Mouse (Mus musculus) stomach, embryonic 14.5 days (tissue): ENCODE data around the gene Gm17455. TPM values are rescaled to one million over a fixed set of nuclear protein-coding genes. Genes with fewer than 3 reads are reported as not detected.

ENCODE experiments used
- ATAC-seq: fragments of 200-750 bp; cut with Nextera tagmentation; 2 replicates; pipeline ENCODE4 v1.8.0; 2017; ENCODE audit warnings: low read depth, moderate TSS enrichment; ENCODE audit not compliant: insufficient number of reproducible peaks, insufficient read depth, low FRiP score
- H3K27ac ChIP-seq: fragments of 300-500 bp; sonication (generic); 2 replicates; pipeline ENCODE4 v1.5.1; 2014; ENCODE audit warnings: mild to moderate bottlenecking, low read length, moderate library complexity, mixed read lengths
- H3K27me3 ChIP-seq: fragments of 300-500 bp; sonication (generic); 2 replicates; pipeline ENCODE4 v1.6.1; 2014; ENCODE audit warnings: low read length, control low read depth, mixed read lengths; ENCODE audit not compliant: control insufficient read depth, insufficient read depth
- H3K36me3 ChIP-seq: fragments of 300-500 bp; sonication (generic); 2 replicates; pipeline ENCODE4 v1.6.1; 2014; ENCODE audit warnings: mild to moderate bottlenecking, control low read depth, low read length, moderate library complexity, mixed read lengths; ENCODE audit not compliant: control insufficient read depth, insufficient read depth
- H3K4me1 ChIP-seq: fragments of 300-500 bp; sonication (generic); 2 replicates; pipeline ENCODE4 v1.6.1; 2014; ENCODE audit warnings: low read length, control low read depth, mixed read lengths; ENCODE audit not compliant: control insufficient read depth, insufficient read depth
- H3K4me2 ChIP-seq: fragments of 300-500 bp; sonication (generic); replicated peaks from 2 replicates; pipeline ENCODE4 v1.6.1; 2014; ENCODE audit warnings: low read depth, low read length, control low read depth
- H3K4me3 ChIP-seq: fragments of 300-500 bp; sonication (generic); 2 replicates; pipeline ENCODE4 v1.5.1; 2014; ENCODE audit warnings: low read depth, low read length, control low read depth
- H3K9ac ChIP-seq: fragments of 300-500 bp; sonication (generic); replicated peaks from 2 replicates; pipeline ENCODE4 v1.6.1; 2014; ENCODE audit warnings: low read depth, mild to moderate bottlenecking, control low read depth, low read length, moderate library complexity, mixed read lengths
- H3K9me3 ChIP-seq: fragments of 300-500 bp; sonication (generic); 2 replicates; pipeline ENCODE4 v1.6.1; 2016; ENCODE audit warnings: low read depth, low read length, control low read depth; ENCODE audit not compliant: control insufficient read depth
- WGBS: fragments of 180-500 bp; shearing (Covaris S2); extraction: QIAGEN DNeasy Blood & Tissue Kit; methylation state at CpG from one replicate; pipeline ENCODE4 v1.1.7; 2014; 5-methylcytosine and 5-hydroxymethylcytosine counted together
- polyA plus RNA-seq: library from polyadenylated mRNA; unstranded; fragments of >200 nt; fragmentation: Nextera tagmentation; extraction: Ambion mirVana; gene quantifications from 2 replicates; pipeline ENCODE4 v1.2.1, GENCODE M21; 2014

Gene Gm17455
- polyA plus RNA-seq, 1 experiment from 2014 or later = 1.4 TPM

DNA sequence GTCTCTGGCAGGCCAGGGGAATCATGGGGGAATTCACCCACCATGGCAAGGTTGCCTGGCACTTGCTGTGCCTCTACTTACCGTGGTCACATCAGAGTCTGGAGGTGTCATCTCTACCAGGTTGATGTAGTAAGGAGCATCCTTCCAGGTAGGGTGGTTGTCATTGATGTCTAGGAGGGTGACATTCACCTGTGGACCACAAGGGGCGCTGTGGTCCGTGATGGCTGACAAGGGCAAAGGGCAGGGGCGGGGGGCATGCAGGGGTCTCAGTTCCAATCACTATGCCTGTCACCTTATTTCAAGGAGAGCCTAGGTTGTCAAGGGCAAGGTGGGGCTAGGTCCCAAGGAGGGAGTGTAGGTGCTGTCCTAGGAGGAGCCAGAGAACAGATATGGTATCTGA lies 20.1 kb downstream of the Gm17455 start:
- Histone ChIP-seq H3K4me1 (no peaks in the 10 kb centered on the region), H3K36me3 (no peaks in the 10 kb centered on the region), H3K4me2 (no peak overlapping the region), H3K27me3 (no peaks in the 10 kb centered on the region), H3K4me3 (no peak overlapping the region), H3K9me3 (no peaks in the 10 kb centered on the region), H3K27ac (no peak overlapping the region), H3K9ac (no peak overlapping the region)
- ATAC-seq = no peak
- WGBS = 31% methylated on average over 4 of the region's 4 CpGs

- WGBS = 63% methylated on average over 7 of the region's 7 CpGs
- ATAC-seq = no peak
Measured at GRCm38 (mm10) chr10:60422756-60423155, 23.2 kb downstream of the Gm17455 start.

DNA sequence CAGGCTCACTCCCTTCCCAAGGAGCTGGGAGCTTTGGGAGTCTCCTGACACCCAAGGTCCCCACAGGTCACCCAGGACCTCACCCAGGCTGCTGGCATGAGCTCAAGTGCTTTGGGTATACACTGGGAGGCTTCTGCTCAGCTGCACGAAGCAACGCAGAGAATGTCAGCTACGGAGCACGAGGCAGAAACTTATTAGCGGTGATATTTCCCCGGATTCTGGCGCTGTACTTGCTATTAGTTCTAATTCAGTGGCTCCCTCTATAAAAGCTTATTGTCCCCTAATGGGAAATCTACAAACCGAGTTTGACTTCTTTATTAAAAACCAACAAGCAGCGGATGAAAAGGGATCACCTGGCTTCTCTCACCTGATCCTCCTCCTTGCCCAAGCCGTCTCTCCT lies 30.5 kb downstream of the Gm17455 start:
- Histone ChIP-seq H3K27ac (no peak overlapping the region), H3K4me2 (no peak overlapping the region), H3K36me3 (no peaks in the 10 kb centered on the region), H3K27me3 (no peaks in the 10 kb centered on the region), H3K9ac (no peak overlapping the region), H3K4me1 (no peaks in the 10 kb centered on the region), H3K9me3 (peaks cover 8% of the 10 kb centered on the region; the same call in 1 of the 2 replicates), H3K4me3 (no peak overlapping the region)
- WGBS = 77% methylated on average over 10 of the region's 10 CpGs
- no peak for ATAC-seq

More at GRCm38 (mm10) chr10:60422756-60423155, 23.2 kb downstream of the Gm17455 start:
- no peak overlapping the region for H3K4me3 ChIP-seq
- H3K27ac ChIP-seq = no peak overlapping the region
- no peaks in the 10 kb centered on the region for H3K27me3 ChIP-seq
- H3K4me2 ChIP-seq = no peak overlapping the region
- no peaks in the 10 kb centered on the region for H3K36me3 ChIP-seq
- no peak overlapping the region for H3K9ac ChIP-seq
- no peaks in the 10 kb centered on the region for H3K4me1 ChIP-seq
- peaks cover 10% of the 10 kb centered on the region; the same call in 1 of the 2 replicates for H3K9me3 ChIP-seq

- ATAC-seq = no peak
- Histone ChIP-seq H3K27me3 (no peaks in the 10 kb centered on the region), H3K4me1 (no peaks in the 10 kb centered on the region), H3K9me3 (peaks cover 4% of the 10 kb centered on the region; the same call in 1 of the 2 replicates), H3K9ac (no peak overlapping the region), H3K4me3 (no peak overlapping the region), H3K27ac (no peak overlapping the region), H3K4me2 (no peak overlapping the region), H3K36me3 (no peaks in the 10 kb centered on the region)
- WGBS = 66% methylated on average over 6 of the region's 6 CpGs
Measured at GRCm38 (mm10) chr10:60430591-60430990, 31.1 kb downstream of the Gm17455 start.

DNA sequence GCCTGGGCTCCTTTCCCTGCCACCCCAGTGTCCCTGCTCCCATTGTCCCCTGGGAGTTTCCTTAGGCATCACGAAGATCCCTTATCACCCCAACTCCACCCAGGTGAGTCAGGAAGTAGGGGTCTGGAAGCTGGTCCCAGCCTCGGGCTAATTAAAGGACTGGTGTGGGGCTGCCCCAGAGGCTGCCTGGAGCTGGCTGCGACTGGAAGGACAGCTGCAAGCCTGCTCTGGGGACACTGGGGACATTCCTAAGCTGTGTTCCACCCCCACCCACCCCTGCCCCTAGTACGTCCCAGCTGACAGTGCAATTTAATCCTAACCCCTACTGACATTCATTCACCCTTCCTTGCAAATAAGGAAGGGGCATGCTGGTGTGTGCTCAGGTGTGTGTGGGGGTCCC lies 33.2 kb downstream of the Gm17455 start:
- Histone ChIP-seq H3K4me1 (no peaks in the 10 kb centered on the region), H3K4me3 (no peak overlapping the region), H3K27ac (no peak overlapping the region), H3K4me2 (no peak overlapping the region), H3K36me3 (no peaks in the 10 kb centered on the region), H3K9ac (no peak overlapping the region), H3K27me3 (no peaks in the 10 kb centered on the region), H3K9me3 (no peaks in the 10 kb centered on the region)
- no peak for ATAC-seq
- WGBS = 29% methylated on average over 4 of the region's 4 CpGs

DNA sequence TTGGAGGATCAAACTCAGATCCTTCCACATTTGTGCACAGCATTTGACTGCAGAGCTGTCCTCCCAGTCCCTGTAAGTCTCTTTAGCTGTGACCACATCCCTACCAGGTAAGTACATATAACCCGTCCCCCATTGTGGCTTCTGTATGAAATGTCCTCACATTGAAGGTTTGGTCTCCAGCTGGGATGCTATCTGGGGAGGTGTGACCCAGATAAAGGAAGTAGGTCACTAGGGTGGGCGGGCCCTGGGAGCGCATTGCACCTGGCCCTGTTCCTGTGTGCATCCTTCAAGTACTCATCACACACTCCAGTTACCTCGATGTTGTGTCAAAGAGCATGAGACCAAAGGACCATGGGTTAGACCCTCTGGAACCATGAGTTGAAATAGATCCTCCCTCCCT lies 42.8 kb downstream of the Gm17455 start:
- H3K27ac ChIP-seq = no peak overlapping the region
- H3K9ac ChIP-seq = no peak overlapping the region
- no peak overlapping the region for H3K4me2 ChIP-seq
- H3K9me3 ChIP-seq = no peaks in the 10 kb centered on the region
- no peak overlapping the region for H3K4me3 ChIP-seq
- no peaks in the 10 kb centered on the region for H3K27me3 ChIP-seq
- no peaks in the 10 kb centered on the region for H3K36me3 ChIP-seq
- H3K4me1 ChIP-seq = no peaks in the 10 kb centered on the region
- ATAC-seq = no peak
- WGBS = 75% methylated on average over 4 of the region's 4 CpGs

- H3K4me2 ChIP-seq = no peak overlapping the region
- H3K27ac ChIP-seq = no peak overlapping the region
- no peaks in the 10 kb centered on the region for H3K27me3 ChIP-seq
- H3K4me1 ChIP-seq = no peaks in the 10 kb centered on the region
- no peak overlapping the region for H3K4me3 ChIP-seq
- WGBS = 4% methylated on average over 2 of the region's 2 CpGs
- H3K9ac ChIP-seq = no peak overlapping the region
- H3K9me3 ChIP-seq = no peaks in the 10 kb centered on the region
- H3K36me3 ChIP-seq = no peaks in the 10 kb centered on the region
- no peak for ATAC-seq
Measured at GRCm38 (mm10) chr10:60443078-60443477, 43.6 kb downstream of the Gm17455 start.

- no peaks in the 10 kb centered on the region for H3K9me3 ChIP-seq
- ATAC-seq = peak; percentile 46; the same call in 1 of the 2 replicates
- H3K9ac ChIP-seq = no peak overlapping the region
- 62% methylated on average over 8 of the region's 8 CpGs for WGBS
- H3K27me3 ChIP-seq = no peaks in the 10 kb centered on the region
- H3K4me3 ChIP-seq = no peak overlapping the region
- no peak overlapping the region for H3K27ac ChIP-seq
- no peaks in the 10 kb centered on the region for H3K36me3 ChIP-seq
- H3K4me1 ChIP-seq = no peaks in the 10 kb centered on the region
- H3K4me2 ChIP-seq = no peak overlapping the region
Measured at GRCm38 (mm10) chr10:60445031-60445593, 45.6 kb downstream of the Gm17455 start.

DNA sequence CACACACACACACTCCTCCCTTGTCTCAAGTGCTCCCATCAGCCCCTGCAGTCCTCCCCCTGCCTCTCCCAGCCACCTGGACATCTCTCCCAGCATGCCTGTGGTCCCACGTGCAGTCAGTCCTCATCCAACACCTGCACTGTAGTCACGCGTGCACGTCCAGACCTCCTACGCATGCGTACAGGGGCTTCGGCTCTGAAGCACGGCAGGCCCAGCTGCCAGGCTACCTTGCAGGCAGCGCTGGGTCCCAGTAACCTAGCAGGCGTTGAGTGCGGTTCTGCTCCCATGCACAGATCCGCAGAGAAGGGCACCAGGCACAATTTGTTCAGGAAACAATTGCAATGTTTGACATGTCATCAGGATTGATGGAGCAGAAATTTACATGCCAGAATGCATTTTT lies 47.7 kb downstream of the Gm17455 start:
- H3K4me2 ChIP-seq = no peak overlapping the region
- H3K9ac ChIP-seq = no peak overlapping the region
- H3K4me3 ChIP-seq = no peak overlapping the region
- H3K36me3 ChIP-seq = no peaks in the 10 kb centered on the region
- no peaks in the 10 kb centered on the region for H3K9me3 ChIP-seq
- WGBS = 52% methylated on average over 12 of the region's 12 CpGs
- no peak overlapping the region for H3K27ac ChIP-seq
- H3K4me1 ChIP-seq = no peaks in the 10 kb centered on the region
- ATAC-seq = no peak
- no peaks in the 10 kb centered on the region for H3K27me3 ChIP-seq
